In the genomic region with DNA sequence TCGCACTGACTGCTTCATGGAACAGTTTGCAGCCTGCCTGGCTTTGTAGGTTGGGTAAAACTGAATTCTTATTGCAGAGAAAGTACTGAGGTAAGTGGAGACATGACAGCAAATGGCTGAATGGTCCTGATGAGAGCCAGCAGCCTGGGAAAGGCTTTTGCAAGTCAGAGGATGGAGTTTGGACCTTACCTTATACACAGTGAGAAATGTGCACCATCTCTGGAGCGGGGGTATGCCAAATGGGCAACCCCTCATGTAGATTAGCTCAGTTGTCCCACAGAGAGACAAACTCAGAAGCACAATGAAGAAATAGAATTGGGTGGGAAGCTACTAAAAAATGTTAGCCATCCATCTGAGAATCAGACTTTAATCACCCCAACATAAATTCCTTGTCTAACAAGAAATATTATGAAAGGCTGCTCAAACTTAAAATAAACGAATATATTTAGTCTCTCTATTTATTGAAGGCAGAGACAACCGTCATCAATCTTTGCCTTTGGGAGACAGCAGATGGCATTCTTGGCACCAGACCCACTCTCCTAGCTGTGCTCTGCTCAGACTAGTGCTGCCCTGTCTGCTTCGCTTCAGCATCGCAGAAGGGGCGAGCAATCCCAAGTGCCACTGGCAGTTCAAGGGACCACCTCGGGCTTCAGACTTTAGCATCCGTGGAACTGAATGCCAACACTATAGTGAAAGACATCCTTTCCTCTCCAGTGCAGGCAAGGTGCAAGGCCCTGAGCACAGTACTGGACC, we compare ENCODE assay signal across 8 mouse cellular contexts. TPM values are rescaled to one million over a fixed set of nuclear protein-coding genes. Genes with fewer than 3 reads are reported as not detected.
DNase-seq lines count a peak whose midpoint lies in the region; ATAC-seq and TF ChIP-seq lines count a peak whose summit lies in the region.

No protein-coding gene starts in this region.

- TF ChIP-seq CTCF in cerebellum, adult 2 months (IDR thresholded peaks at IDR 0.05; ENCODE audit: borderline replicate concordance, insufficient read depth, low read depth, low read length) = no peak
- TF ChIP-seq CTCF in hindbrain, postnatal 0 days (IDR thresholded peaks at IDR 0.05; ENCODE audit: low read depth) = no peak
- TF ChIP-seq CTCF in lung, postnatal 0 days (IDR thresholded peaks at IDR 0.05) = no peak

- H3K27ac ChIP-seq in cerebellum, adult 2 months (ENCODE audit: insufficient read depth, low read length) = peak overlapping the region; percentile 43
- peak overlapping the region; percentile 54; the same call in 1 of the 2 replicates for H3K27ac ChIP-seq in hindbrain, postnatal 0 days
- peak overlapping the region; percentile 74 for H3K27ac ChIP-seq in neural tube, embryonic 13.5 days (replicated peaks)
- no peak overlapping the region for H3K27ac ChIP-seq in lung, postnatal 0 days (ENCODE audit: low read length)

- no peaks in the 10 kb centered on the region for H3K27me3 ChIP-seq in cerebellum, adult 2 months (ENCODE audit: control insufficient read depth, insufficient read depth, low read length)
- H3K27me3 ChIP-seq in hindbrain, postnatal 0 days (ENCODE audit: insufficient read depth, low read length) = no peaks in the 10 kb centered on the region
- H3K27me3 ChIP-seq in neural tube, embryonic 13.5 days = no peaks in the 10 kb centered on the region
- H3K27me3 ChIP-seq in lung, postnatal 0 days (replicated peaks; ENCODE audit: insufficient read depth, low read length) = no peaks in the 10 kb centered on the region

- H3K9me3 ChIP-seq in hindbrain, postnatal 0 days (ENCODE audit: low read length) = no peaks in the 10 kb centered on the region
- no peaks in the 10 kb centered on the region for H3K9me3 ChIP-seq in neural tube, embryonic 13.5 days
- H3K9me3 ChIP-seq in lung, postnatal 0 days (ENCODE audit: low read length) = no peaks in the 10 kb centered on the region

- no peak for TF ChIP-seq EP300 in lung, postnatal 0 days (IDR thresholded peaks at IDR 0.05)

- H3K4me2 ChIP-seq in hindbrain, postnatal 0 days (ENCODE audit: low read depth, low read length) = no peak overlapping the region
- H3K4me2 ChIP-seq in neural tube, embryonic 13.5 days = no peak overlapping the region
- H3K4me2 ChIP-seq in lung, postnatal 0 days (replicated peaks; ENCODE audit: low read depth, low read length) = no peak overlapping the region

- no peak overlapping the region for H3K9ac ChIP-seq in hindbrain, postnatal 0 days (replicated peaks; ENCODE audit: low read length)
- H3K9ac ChIP-seq in neural tube, embryonic 13.5 days = peak overlapping the region; percentile 43; the same call in 1 of the 2 replicates
- no peak overlapping the region for H3K9ac ChIP-seq in lung, postnatal 0 days (replicated peaks; ENCODE audit: low read depth)

- DNase-seq in gastrocnemius, adult 18-20 months (ENCODE audit: low spot score) = peak; percentile 20
- no peak for DNase-seq in gastrocnemius, postnatal 25 days
- DNase-seq in cerebellum, adult 2 months = peak; percentile 91 to 94
- DNase-seq in hindbrain, postnatal 0 days (ENCODE audit: low spot score) = peak; percentile 86
- DNase-seq in spleen, postnatal 10 days (ENCODE audit: low spot score in 2 of 2) = no peak
- DNase-seq in thymus, postnatal 10 days (ENCODE audit: low spot score in 2 of 2) = no peak
- DNase-seq in lung, postnatal 0 days (ENCODE audit: low spot score) = no peak

- no peak for TF ChIP-seq POLR2A in cerebellum, adult 2 months (IDR thresholded peaks at IDR 0.05; ENCODE audit: borderline replicate concordance, insufficient read depth, low read length)

- no peak overlapping the region for H3K4me3 ChIP-seq in cerebellum, adult 2 months (replicated peaks; ENCODE audit: insufficient read depth, low read depth, low read length)
- no peak overlapping the region for H3K4me3 ChIP-seq in hindbrain, postnatal 0 days (ENCODE audit: low read length)
- no peak overlapping the region for H3K4me3 ChIP-seq in neural tube, embryonic 13.5 days
- no peak overlapping the region for H3K4me3 ChIP-seq in lung, postnatal 0 days (ENCODE audit: low read depth, low read length)

- peak; percentile 64 for ATAC-seq in hindbrain, postnatal 0 days
- ATAC-seq in neural tube, embryonic 13.5 days (ENCODE audit: low read depth) = peak; percentile 82
- no peak for ATAC-seq in lung, postnatal 0 days

- H3K4me1 ChIP-seq in cerebellum, adult 2 months (ENCODE audit: control insufficient read depth, insufficient read depth, low read length) = peaks cover 19% of the 10 kb centered on the region
- H3K4me1 ChIP-seq in hindbrain, postnatal 0 days (ENCODE audit: insufficient read depth, low read length) = peaks cover 18% of the 10 kb centered on the region
- H3K4me1 ChIP-seq in neural tube, embryonic 13.5 days (replicated peaks) = peaks cover 88% of the 10 kb centered on the region
- H3K4me1 ChIP-seq in lung, postnatal 0 days (ENCODE audit: insufficient read depth, low read depth, low read length) = peaks cover 35% of the 10 kb centered on the region; the same call in 1 of the 2 replicates

- H3K36me3 ChIP-seq in hindbrain, postnatal 0 days (ENCODE audit: insufficient read depth, low read length) = no peaks in the 10 kb centered on the region
- H3K36me3 ChIP-seq in neural tube, embryonic 13.5 days = no peaks in the 10 kb centered on the region
- no peaks in the 10 kb centered on the region for H3K36me3 ChIP-seq in lung, postnatal 0 days (ENCODE audit: insufficient read depth, low read length)

- 12% methylated on average over 9 of the region's 9 CpGs for WGBS in cerebellum, adult 2 months
- WGBS in hindbrain, postnatal 0 days = 27% methylated on average over 9 of the region's 9 CpGs
- 44% methylated on average over 9 of the region's 9 CpGs for WGBS in neural tube, embryonic 13.5 days
- WGBS in lung, postnatal 0 days = 54% methylated on average over 9 of the region's 9 CpGs

RNA-seq across cellular contexts. Expression of a gene that starts 51.5 kb away (rescaled TPM):
- 1 to 10 TPM; 2.9 to 4.9 TPM for total RNA-seq in gastrocnemius, adult 18-20 months (2021)
- 1 to 10 TPM; 4.2 to 6.4 TPM for total RNA-seq in gastrocnemius, postnatal 25 days (2021)
- 11.7 and 12.3 TPM in 2 replicates for polyA plus RNA-seq in cerebellum, adult 2 months (2012; rRNA removed)
- total RNA-seq in hindbrain, postnatal 0 days (2014; rRNA removed) = 30.1 and 32.4 TPM in 2 replicates
- 20.7 and 21.6 TPM in 2 replicates for polyA plus RNA-seq in hindbrain, postnatal 0 days (2015; fragmentation: Nextera tagmentation; extraction: Ambion mirVana)
- polyA plus RNA-seq in neural tube, embryonic 13.5 days (2015; fragmentation: Nextera tagmentation; extraction: Ambion mirVana) = 48.3 and 48.8 TPM in 2 replicates
- 14.6 and 16.3 TPM in 2 replicates for polyA plus RNA-seq in lung, postnatal 0 days (2015; fragmentation: Nextera tagmentation; extraction: Ambion mirVana)

Comparison
In these comparisons a context has a peak if more than half of its experiments do, and no peak if none do; other contexts are left out.
1. DNase-seq: peak in gastrocnemius, adult 18-20 months (single experiment), cerebellum, adult 2 months (2 of 2) and hindbrain, postnatal 0 days (single experiment); none in gastrocnemius, postnatal 25 days (single experiment), spleen, postnatal 10 days (0 of 2), thymus, postnatal 10 days (0 of 2) and lung, postnatal 0 days (single experiment).